Mouse (Mus musculus) spleen, adult 18-20 months (tissue): Measurements from ENCODE around the gene Acot12.
"Not testable (repeated sequence)": the region's sequence is repeated elsewhere in the genome, so short reads cannot be mapped to it uniquely, and the experiment has no call there.

ENCODE experiments used
- DNase-seq, 2 experiments: peaks; one replicate each; pipeline ENCODE4 v3.0.0; 2022; ENCODE audit warnings: mixed read lengths in 2 of 2

Gene Acot12

DNA sequence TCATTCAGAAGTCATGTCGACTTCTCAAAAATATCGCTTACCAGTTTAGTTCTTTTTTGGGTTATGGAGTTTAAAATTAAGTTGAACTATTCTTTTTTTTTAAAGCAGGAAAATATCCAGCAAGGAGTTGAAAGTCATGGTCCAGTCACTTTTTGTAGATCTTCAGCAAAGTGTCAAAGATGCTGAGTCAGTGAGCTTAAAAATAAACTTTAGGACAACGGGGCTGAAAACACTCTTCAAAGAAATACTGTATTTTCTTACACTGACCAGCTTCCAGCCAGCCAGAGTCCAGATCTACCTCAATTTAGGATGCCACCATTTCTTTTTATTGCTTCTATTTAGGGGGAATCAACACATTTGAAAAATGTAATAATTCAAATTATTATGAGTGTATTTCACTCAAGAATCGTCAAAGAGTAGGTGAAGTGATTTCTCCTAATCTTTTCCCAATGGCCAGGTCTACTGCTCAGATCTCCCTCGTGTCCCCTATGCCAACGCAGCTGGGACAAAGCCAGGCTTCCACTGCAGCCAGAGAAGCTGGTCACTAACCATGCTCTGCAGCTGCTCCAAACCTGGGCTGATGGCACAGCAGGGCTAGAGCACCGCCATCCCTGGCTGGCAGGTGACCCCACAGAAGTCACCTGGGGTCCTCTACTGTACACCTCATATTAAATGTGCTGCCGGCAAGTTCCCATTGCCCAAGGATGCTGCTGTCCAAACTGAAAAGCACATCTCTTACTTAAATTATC, 19.2 kb downstream of the Acot12 start:
- DNase-seq, result no peak

DNA sequence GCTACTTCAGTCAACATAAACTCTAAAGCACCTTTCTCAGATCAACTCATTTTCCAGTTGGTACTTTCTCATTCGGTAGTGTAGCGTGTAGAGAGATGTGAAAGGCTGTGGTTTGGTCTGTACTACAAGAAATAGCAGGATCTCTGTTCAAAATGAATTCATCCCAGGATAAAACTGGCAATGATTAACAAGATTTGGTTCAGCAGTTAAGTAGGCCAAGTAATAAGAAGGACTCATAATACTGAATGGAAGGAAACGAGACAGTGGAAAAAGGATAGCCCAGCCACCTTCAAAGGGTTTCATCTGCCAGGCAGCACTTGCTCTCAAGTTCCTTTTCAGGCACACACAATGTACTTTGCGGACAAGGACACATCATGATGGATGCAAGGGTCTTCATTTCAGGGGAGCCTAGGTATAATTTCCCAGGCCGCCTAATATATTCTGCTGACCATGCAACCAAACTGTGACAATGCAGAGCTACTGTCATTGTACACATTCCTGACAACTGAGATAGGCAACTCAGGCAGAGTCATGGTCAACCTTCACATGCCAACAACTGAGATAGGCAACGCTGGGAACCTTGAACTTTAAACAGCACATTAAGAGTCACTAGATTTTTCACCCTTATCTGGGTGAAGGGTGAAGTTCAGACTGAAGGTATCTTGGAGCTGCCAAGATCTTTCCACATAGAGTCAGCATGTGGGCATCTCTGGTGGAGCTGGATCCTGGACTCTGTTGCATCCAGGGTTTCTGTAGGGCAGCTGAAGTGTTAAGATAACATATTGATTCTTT, 20.5 kb downstream of the Acot12 start:
- no peak for DNase-seq

DNA sequence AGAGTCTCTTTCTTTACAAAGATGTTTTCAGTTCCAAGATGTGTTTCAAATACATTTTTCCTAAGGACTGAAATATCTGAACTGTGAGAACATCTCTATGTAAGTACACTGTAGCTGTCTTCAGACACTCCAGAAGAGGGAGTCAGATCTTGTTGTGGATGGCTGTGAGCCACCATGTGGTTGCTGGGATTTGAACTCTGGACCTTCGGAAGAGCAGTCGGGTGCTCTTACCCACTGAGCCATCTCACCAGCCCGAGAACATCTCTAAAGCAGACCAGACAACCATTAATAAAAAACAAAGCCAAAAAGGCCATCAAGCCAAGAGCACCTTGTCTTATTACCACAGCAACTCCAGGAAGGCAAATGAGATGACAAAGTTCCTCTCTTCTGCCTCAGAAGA, 22.3 kb downstream of the Acot12 start:
- not testable (repeated sequence) for DNase-seq

DNA sequence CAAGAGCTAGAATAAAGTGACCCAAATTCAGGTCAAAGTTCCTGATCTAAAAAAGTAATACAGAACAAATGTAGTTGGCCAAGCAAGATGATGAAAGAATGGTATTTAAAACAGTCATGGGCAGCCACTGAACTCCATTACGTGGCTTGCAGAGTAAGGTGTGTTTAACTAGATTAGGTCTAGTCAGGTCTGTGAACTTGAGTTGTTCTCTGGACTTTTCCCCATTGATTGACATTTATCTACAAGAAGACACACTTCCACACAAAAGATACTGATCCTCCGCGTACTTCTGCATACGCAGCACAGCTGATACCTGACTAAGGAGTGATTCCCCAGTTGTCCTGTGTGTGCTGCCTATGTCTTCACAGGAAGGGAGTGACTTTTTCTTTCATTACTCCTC, 24.3 kb downstream of the Acot12 start:
- DNase-seq, result no peak

DNA sequence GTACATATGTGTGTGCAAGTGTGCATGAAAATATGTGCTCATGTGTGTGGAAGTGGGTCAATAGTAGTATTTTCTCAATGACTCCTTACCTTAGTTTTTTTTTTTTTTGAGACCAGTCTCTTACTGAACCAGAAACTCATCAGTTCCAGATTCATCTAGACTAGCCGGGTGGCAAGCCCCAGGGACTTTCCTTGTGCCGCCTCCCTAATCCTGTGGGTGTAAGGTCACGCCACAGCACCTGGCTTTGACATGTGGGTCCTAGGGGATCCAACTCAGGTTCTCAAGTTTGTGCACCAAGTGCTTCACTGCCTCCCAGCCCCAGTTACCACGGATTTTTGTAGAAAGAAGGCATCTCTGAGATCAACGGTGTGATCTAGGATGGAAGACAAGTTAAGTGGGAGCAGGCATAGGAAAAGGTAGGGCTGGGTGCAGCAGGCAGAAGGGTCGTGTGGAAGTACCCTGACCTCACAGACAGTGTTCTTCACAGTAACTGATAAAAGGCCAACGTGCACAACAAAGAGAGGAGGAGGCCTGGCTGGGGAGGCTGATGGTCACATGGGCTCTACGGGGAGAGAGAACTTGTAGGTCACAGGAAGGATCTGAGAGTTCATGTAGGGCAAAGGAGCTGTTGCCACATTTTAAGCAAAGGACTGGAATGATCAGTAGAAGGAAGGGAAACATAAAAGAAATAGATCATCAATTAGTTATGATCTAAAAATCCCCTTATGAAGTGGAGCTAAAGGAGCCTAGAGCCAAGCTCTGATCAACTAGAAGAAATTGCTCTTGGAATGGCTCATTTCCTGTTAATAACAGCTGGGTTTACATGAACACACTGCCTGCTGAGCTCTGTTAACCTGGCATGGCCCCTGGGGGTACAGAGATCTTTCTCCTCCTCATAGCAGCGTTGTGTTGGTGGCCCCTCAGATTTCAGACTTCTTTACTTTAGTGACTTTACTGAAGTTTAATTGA, 27.7 kb downstream of the Acot12 start:
- DNase-seq, result no peak

DNA sequence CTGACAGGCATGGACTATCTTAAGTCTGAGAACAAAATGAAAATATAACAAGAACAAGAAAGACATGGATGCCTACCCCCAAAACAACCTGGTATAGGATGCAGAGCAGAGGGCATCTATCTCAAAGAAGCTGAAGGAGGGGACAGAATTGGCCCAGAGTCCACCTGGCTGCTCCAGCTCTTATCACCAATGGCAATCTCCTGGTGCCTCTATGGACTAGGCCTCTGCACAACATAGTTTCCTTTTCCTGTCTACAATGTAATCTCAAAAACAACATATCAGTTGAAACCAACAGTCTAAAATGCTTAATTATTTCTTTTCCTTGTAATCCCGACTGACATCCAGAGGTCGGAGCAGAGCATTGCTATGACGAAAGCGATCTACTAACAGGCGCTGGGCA, 36.8 kb downstream of the Acot12 start:
- no peak for DNase-seq

DNA sequence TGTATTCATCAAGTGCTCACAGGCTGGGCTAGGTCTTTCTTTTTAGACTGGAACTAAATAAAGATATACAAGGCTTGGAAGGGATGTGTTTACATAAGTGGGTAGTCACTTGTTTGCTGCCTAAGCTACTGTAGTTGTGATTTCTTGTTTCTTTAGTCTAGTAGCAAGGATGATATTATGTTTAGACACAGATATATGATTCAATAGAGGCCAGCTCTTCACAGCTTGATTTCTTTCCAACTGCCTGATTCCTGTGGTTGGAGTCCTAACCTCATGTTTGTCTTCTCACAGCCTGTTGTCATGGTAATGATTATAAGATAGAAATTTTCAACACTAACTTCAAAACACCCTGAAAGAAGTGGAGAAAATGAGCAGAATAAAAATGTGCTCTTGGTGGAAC, 38.6 kb downstream of the Acot12 start:
- DNase-seq, result no peak

DNA sequence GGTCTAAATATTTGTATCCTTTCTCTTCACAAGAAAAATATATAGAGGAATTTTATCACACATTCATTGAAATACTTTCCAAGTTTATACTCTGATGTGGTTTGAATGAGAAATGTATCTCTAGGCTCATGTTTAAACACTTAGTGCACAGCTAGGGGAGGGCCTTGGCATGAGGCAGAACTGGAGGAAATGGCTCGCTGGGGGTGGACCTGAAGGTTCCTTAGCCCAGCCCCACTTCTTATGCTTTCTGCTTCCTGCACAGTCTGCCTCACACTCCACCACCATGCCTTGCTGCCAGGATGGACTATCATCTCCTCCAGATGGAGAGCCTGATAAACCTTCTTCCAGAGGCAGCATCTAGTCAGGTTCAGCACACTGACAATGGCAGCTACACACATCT, 50.7 kb downstream of the Acot12 start:
- DNase-seq, result no peak

DNA sequence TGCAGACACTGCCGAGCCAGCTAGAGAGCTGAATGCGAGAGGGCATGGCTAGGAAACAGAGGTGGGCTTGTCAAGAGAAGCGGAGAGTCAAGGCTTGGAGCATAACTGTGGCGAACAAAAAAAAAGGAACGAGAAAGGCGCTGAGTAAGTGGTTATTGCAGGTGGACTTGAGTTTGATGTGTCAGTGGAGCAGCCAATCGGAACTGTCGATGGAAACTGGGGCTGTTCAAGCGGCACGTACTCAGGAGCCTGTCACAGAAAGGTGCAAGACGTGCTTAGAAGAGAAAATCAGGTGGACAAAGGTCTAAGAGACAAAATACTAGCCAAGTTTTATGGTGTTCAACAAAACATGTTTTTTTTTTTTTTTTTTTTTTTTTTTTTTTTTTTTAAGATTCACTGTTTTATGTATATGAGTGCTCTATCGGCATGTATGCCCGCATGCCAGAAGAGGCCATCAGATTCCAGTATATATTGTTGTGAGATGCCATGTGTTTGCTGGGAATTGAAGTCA, 53.7 kb downstream of the Acot12 start:
- no peak for DNase-seq

DNA sequence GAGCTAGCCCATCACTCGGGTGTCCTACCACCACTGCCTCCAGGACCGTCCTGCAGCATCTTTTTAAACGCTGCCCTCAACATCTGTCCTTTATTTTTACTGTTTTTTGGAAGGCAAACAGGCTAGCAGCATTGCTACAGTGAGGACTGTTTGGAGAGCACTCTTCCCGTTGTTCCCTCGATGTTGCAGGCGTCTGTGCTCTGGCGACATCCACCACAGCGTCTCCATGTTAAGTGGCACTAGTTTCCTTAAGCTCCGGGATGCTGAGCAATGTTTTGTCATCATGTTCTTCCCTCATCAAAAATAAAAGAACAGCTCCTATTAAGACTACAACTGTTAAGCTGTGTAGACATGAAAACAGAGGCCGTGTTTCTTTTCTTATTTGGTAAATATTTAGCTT, 54.3 kb downstream of the Acot12 start:
- DNase-seq, result no peak

DNA sequence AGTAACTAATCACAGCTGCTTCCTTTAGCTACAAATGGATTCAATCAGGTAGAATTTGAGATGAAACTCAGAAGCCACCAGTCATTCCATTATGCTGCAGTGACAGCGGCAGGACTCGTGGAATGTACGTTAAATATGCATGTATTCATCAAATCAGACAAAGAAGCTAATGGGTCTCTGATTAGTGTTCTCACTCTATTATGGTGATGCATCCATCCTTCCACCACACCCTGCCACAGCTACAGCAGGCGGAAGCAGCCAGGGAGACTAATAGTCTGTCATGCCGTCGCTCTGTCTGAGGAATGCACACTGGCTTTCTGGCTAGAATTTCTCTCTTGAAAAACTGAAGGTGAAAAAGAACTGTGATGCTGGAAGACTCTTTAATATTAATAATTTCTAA, 54.7 kb downstream of the Acot12 start:
- DNase-seq, result no peak

DNA sequence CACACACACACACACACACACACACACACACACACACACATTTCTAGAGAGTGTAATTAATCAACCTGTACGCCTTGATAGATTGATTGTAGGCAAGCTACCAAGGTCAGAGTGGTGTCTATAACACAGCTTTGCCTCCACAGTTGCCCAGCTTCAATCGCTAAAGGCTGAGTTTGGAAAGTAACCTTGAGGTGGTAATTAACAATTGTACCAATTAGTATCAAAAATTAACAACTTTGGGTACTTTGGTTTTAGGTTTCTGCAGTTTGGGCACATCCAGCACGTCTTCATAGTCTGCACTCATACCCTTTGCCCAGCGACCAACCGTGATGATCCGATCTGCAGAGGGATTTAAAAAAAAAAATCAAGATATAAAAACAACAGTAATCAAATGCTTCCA, 55.6 kb downstream of the Acot12 start:
- no peak for DNase-seq

DNA sequence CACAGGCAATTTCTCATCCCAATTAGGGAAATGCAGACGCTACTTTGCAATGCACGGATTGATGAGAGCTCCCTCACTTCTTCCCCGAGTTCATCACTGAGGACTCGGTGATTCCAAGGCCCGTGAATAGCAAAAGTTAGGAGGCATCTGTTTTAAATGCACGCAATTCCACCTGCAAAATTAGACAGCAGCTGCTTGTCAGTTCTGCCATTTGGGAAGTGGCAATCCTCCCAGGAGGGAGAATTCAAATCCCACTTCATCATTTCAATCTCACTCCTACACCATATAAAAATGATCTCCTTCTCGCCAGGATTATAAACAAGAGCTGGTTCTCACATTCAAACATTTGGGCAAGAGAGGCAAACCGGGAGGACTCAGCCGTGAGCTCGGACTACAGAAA, 56.1 kb downstream of the Acot12 start:
- DNase-seq, result no peak

DNA sequence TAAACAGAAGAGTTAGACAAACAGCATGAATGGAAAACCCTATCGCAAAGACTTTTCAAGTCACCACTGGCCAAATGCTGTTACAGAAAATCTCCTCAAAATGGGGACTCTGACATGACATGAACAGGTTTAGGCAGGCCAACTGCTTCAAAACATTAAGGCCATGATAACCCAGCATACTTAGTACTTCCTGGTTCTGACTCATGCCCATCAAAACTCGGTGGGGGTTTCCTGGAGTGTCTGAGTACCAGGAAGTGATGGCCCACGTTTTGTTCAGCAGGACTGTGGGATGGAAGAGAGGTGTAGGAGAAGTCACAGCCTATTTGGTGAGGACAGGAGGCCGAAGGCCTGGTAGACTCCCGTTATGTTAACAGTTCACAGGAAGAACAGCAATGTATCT, 60.4 kb downstream of the Acot12 start:
- no peak for DNase-seq

DNA sequence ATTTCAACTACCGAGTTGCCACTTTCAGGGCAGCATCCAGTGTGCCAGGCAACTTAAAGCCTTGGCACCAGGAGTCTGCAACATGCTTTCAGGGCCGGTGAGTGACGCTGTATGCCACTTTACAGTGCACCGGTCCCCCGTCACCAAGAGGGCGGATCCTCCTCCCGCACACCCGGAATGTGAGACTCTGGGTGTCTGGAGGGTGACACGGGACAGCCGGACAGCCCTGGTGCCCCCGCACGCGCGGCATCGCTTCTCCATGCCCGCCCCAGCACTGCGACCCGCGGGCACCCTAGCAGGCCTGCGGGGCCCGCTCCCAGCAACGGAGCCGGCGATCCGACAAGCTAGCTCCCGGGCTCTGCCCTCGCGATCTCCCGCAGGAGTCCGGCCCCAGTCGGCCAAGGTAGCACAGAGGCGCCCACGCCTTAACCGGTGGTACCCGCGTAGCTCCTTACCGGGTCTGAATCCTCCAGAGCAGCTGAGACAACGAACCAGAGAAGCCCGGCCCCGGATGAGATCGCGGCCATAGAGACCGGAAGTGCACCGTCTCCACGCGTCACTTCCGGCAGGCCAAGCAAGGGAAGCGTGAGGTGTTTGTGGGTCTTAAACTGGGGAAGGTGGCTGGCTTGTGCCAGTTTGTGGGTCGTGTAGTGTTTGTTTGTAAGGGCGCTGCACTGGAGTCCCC, 66.0 kb downstream of the Acot12 start, which contains the start of gene Zcchc9:
Zcchc9 (minus strand) TSS at position 551 of the 685 bp plus-strand sequence.
- DNase-seq, result peak; percentile 76 to 82

DNA sequence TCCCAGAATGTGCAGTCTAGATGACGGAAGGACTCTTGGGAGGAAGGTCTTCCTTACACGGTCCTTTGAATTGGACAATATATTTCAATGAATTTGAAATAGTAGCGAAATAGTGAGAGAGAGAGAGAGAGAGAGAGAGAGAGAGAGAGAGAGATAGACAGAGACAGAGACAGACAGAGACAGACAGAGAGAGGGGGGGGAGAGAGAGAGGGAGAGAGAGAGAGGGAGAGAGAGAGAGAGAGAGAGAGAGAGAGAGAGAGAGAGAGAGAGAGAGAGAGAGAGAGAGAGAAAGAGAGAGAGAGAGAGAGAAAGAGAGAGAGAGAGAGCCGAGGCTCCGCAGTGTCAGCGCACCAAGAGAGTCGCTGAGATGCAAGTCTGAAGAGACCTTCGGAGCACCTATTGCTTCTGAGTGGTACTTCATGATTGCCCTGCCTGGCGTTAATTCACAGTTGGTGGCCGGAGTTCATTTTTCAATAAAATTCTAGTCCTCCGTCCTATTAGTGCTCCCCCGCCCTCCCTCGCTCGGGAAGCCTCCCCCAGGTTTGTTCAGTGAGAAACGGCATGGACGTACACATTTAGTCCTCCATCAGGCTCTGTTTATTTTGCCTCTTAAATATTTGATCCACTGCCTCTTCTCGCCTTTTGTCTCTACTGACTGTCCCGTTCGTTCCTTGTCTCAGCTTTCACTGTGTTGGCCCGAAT, 66.7 kb downstream of the Acot12 start:
- DNase-seq, result no peak

DNA sequence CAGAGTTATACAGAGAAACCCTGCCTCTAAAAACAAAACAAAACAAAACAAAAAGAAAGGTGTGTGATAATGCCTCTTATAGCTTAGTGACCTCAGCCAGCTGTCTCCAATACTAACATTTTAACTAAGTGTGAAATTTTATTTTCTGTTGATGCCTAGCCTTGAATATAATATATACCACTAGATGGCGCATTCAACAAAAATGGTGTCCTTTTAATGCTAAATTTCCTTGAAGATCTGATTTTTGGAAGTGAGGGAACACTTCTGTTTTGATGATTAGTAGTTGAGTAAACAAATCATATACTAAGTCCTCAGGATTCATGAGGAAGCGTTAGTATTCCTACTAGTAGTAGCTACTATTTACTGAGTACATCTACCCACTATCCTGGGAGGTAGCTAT, 68.2 kb downstream of the Acot12 start:
- DNase-seq, result no peak

DNA sequence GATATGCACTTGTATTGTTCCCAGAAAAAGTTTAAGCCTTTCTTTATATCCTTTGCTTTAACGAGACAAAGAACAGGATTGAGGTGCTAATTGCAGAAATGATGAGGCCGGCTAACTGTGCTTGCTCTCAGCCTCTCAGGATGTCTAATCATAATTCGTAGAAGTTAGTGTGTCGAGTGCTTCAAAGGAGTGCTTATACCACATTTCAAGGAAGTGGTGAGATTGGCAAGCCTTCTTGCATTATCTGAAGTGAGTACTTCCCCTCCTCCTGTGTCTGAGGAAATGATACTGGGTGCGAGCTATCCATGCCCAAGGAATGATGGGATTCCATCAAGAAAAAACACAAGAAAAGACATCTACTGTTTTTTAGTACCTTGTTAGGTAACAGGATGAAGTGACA, 73.4 kb downstream of the Acot12 start:
- DNase-seq, result no peak

DNA sequence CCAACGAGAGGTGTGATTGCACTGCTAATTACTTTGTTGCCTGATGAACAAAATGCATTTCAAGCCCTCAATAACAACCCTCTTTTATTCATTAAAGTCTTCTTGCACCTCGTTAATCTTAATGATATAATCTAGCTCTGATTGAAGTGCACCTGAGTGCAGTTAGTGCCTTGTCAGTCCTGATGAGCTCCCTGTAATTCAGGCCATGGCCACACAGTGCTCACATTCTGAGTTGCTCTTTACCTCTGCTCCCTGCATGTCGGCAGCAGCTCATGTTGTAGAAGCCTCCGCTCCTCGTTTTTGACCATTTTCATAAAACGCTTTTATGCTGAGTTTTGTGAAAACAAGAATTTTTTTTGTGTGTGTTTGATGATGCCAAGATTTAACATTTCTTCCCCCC, 82.4 kb downstream of the Acot12 start:
- DNase-seq, result no peak

DNA sequence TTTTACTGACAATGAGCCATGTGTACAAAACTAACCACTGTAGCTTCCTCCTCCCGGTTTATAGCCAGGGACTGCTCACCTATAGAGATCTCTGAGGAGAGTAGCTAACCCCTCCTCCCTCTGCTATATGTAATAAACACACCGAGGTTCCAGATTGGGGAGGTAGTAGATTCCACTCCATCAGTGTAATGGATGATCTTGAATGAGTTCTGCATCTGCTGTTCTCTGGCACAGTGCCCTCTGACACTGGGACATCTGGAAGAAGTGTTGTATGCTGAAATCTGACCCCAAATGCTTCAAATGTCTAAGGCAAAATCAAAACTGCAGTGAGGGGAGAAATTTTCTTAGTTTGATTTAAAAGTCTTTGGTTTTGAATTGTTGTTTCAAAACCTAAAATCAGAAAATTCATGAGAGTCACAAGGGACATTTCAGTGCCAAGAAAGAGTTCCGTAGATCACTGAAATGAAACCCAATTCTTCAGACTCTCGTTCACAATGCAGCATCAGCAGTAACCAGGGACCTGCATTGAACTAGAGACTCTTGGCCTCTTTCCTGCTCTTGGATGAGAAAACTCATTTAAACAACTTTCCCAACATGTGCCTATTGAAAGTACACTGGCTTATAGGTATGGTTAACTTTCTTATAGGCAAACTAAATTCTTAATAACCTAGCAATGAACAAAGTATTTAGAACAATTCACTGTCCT, 83.7 kb downstream of the Acot12 start:
- DNase-seq, result no peak

DNA sequence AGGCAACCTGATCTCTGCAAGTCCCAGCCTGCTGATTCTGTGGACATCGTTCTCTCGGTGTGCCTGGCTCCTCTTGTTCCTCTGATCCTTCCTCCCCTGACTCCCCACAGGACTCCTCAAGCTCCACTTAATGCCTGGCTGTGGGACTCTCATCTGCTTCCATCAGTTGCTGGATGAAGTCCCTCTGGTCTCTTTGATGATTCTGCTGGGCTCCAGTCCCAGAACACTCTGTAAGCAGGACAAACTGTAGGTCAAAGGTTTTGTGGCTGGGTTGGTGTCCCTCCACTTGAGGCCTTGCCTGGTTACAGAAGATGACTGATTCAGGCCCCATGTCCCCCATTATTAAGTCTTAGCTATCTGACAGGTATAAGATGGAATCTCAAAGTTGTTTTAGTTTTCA, 84.8 kb downstream of the Acot12 start:
- DNase-seq, result no peak
